Mouse (Mus musculus): ENCODE data around the gene Pcsk4. TPM values are rescaled to one million over a fixed set of nuclear protein-coding genes. Genes with fewer than 3 reads are reported as not detected.

Gene Pcsk4
- polyA plus RNA-seq, 1 experiment from 2014 or later = 5.4 TPM

GRCm38 (mm10) chr10:80273847-80274246, 55.5 kb downstream of the Pcsk4 start:
- Histone ChIP-seq H3K27ac (no peak overlapping the region), H3K9me3 (replicated peaks; ENCODE audit: low read length) (no peaks in the 10 kb centered on the region), H3K27me3 (ENCODE audit: insufficient read depth, low read length) (no peaks in the 10 kb centered on the region), H3K4me3 (replicated peaks; ENCODE audit: low read depth, low read length) (no peak overlapping the region), H3K9ac (ENCODE audit: low read depth, low read length) (no peak overlapping the region), H3K4me2 (ENCODE audit: low read length) (no peak overlapping the region), H3K36me3 (ENCODE audit: insufficient read depth, low read length) (peaks cover 39% of the 10 kb centered on the region), H3K4me1 (replicated peaks; ENCODE audit: insufficient read depth, low read length) (peaks cover 9% of the 10 kb centered on the region; the same call in 1 of the 2 replicates)
- 82% methylated on average over 3 of the region's 3 CpGs for WGBS
- DNase-seq (ENCODE audit: low spot score) (no peak), ATAC-seq (replicated peaks; ENCODE audit: low FRiP score, low read depth) (no peak)
- TF ChIP-seq CTCF (IDR thresholded peaks at IDR 0.05; ENCODE audit: low read depth) = no peak

- Histone ChIP-seq H3K9ac (ENCODE audit: low read depth, low read length) (0 out of 2 replicates have a peak overlapping the region, but pooled peaks have one; percentile 8), H3K4me2 (ENCODE audit: low read length) (no peak overlapping the region), H3K4me3 (replicated peaks; ENCODE audit: low read depth, low read length) (no peak overlapping the region), H3K27ac (no peak overlapping the region; the same call in 1 of the 2 replicates), H3K9me3 (replicated peaks; ENCODE audit: low read length) (no peaks in the 10 kb centered on the region), H3K4me1 (replicated peaks; ENCODE audit: insufficient read depth, low read length) (peaks cover 15% of the 10 kb centered on the region), H3K36me3 (ENCODE audit: insufficient read depth, low read length) (peaks cover 23% of the 10 kb centered on the region), H3K27me3 (ENCODE audit: insufficient read depth, low read length) (no peaks in the 10 kb centered on the region)
- ATAC-seq (replicated peaks; ENCODE audit: low FRiP score, low read depth) (no peak), DNase-seq (ENCODE audit: low spot score) (no peak)
- no peak for TF ChIP-seq CTCF (IDR thresholded peaks at IDR 0.05; ENCODE audit: low read depth)
- 87% methylated on average over 8 of the region's 8 CpGs for WGBS
Measured at GRCm38 (mm10) chr10:80271870-80272585, 57.3 kb downstream of the Pcsk4 start.

Small RNA genes lying within 50 kb of the gene (microRNA-seq; reads per million reads assigned to microRNA genes)
- gene Mir6911 = 0.80 reads per million

Other genes with a start within 250 kb of the Pcsk4 start
- gene Sbno2, start 223.9 kb downstream of the Pcsk4 start, polyA plus RNA-seq (2015; fragmentation: Nextera tagmentation; extraction: Ambion mirVana) = 9.6 and 10.5 TPM in 2 replicates
- gene Stk11, start 213.7 kb downstream of the Pcsk4 start, polyA plus RNA-seq (2015; fragmentation: Nextera tagmentation; extraction: Ambion mirVana) = 14.2 and 15.1 TPM in 2 replicates
- 936 and 986 TPM in 2 replicates for gene Atp5d, start 190.9 kb downstream of the Pcsk4 start, polyA plus RNA-seq (2015; fragmentation: Nextera tagmentation; extraction: Ambion mirVana)
- gene Cbarp, start 188.7 kb downstream of the Pcsk4 start, polyA plus RNA-seq (2015; fragmentation: Nextera tagmentation; extraction: Ambion mirVana) = 4.7 and 6.4 TPM in 2 replicates
- gene Midn, start 181.2 kb downstream of the Pcsk4 start, polyA plus RNA-seq (2015; fragmentation: Nextera tagmentation; extraction: Ambion mirVana) = 13.7 and 18.6 TPM in 2 replicates
- gene Cirbp, start 163.5 kb downstream of the Pcsk4 start, polyA plus RNA-seq (2015; fragmentation: Nextera tagmentation; extraction: Ambion mirVana) = 290 and 317 TPM in 2 replicates
- 9.3 and 11.0 TPM in 2 replicates for gene 1600002K03Rik, start 156.6 kb downstream of the Pcsk4 start, polyA plus RNA-seq (2015; fragmentation: Nextera tagmentation; extraction: Ambion mirVana)
- gene Efna2, start 150.0 kb downstream of the Pcsk4 start, polyA plus RNA-seq (2015; fragmentation: Nextera tagmentation; extraction: Ambion mirVana) = 10.2 and 10.5 TPM in 2 replicates
- gene Mum1, start 103.1 kb downstream of the Pcsk4 start, polyA plus RNA-seq (2015; fragmentation: Nextera tagmentation; extraction: Ambion mirVana) = 44.2 and 52.7 TPM in 2 replicates
- gene Ndufs7, start 80.4 kb downstream of the Pcsk4 start, polyA plus RNA-seq (2015; fragmentation: Nextera tagmentation; extraction: Ambion mirVana) = 537 and 556 TPM in 2 replicates
- gene Gamt, start 68.5 kb downstream of the Pcsk4 start, polyA plus RNA-seq (2015; fragmentation: Nextera tagmentation; extraction: Ambion mirVana) = 25.5 and 26.0 TPM in 2 replicates
- 43.7 and 44.6 TPM in 2 replicates for gene Dazap1, start 68.0 kb downstream of the Pcsk4 start, polyA plus RNA-seq (2015; fragmentation: Nextera tagmentation; extraction: Ambion mirVana)
- 974 and 1,069 TPM in 2 replicates for gene Rps15, start 37.0 kb downstream of the Pcsk4 start, polyA plus RNA-seq (2015; fragmentation: Nextera tagmentation; extraction: Ambion mirVana)
- 0.51 and 0.86 TPM in 2 replicates for gene Apc2, start 33.5 kb downstream of the Pcsk4 start, polyA plus RNA-seq (2015; fragmentation: Nextera tagmentation; extraction: Ambion mirVana)
- gene 2310011J03Rik, start 9.0 kb downstream of the Pcsk4 start, polyA plus RNA-seq (2015; fragmentation: Nextera tagmentation; extraction: Ambion mirVana) = 52.2 and 53.6 TPM in 2 replicates
- gene Reep6, start 455 bp upstream of the Pcsk4 start, polyA plus RNA-seq (2015; fragmentation: Nextera tagmentation; extraction: Ambion mirVana) = 11.7 and 12.1 TPM in 2 replicates
- 3.0 and 3.2 TPM in 2 replicates for gene Adamtsl5, start 18.9 kb upstream of the Pcsk4 start, polyA plus RNA-seq (2015; fragmentation: Nextera tagmentation; extraction: Ambion mirVana)
- 0.51 and 1.0 TPM in 2 replicates for gene Plk5, start 27.0 kb upstream of the Pcsk4 start, polyA plus RNA-seq (2015; fragmentation: Nextera tagmentation; extraction: Ambion mirVana)
- gene Mex3d, start 58.2 kb upstream of the Pcsk4 start, polyA plus RNA-seq (2015; fragmentation: Nextera tagmentation; extraction: Ambion mirVana) = 6.6 and 7.8 TPM in 2 replicates
- gene Mbd3, start 70.1 kb upstream of the Pcsk4 start, polyA plus RNA-seq (2015; fragmentation: Nextera tagmentation; extraction: Ambion mirVana) = 163 and 165 TPM in 2 replicates
- 1,117 and 1,253 TPM in 2 replicates for gene Uqcr11, start 77.3 kb upstream of the Pcsk4 start, polyA plus RNA-seq (2015; fragmentation: Nextera tagmentation; extraction: Ambion mirVana)
- 76.4 and 83.7 TPM in 2 replicates for gene Tcf3, start 104.1 kb upstream of the Pcsk4 start, polyA plus RNA-seq (2015; fragmentation: Nextera tagmentation; extraction: Ambion mirVana)
- gene Onecut3, start 165.3 kb upstream of the Pcsk4 start, polyA plus RNA-seq (2015; fragmentation: Nextera tagmentation; extraction: Ambion mirVana) = not detected in 2 replicates
- gene Atp8b3, start 209.6 kb upstream of the Pcsk4 start, polyA plus RNA-seq (2015; fragmentation: Nextera tagmentation; extraction: Ambion mirVana) = 0.09 and 0.16 TPM in 2 replicates
- gene Rexo1, start 232.1 kb upstream of the Pcsk4 start, polyA plus RNA-seq (2015; fragmentation: Nextera tagmentation; extraction: Ambion mirVana) = 16.8 and 17.3 TPM in 2 replicates
- 8.1 and 8.8 TPM in 2 replicates for gene Klf16, start 247.8 kb upstream of the Pcsk4 start, polyA plus RNA-seq (2015; fragmentation: Nextera tagmentation; extraction: Ambion mirVana)